Mouse (Mus musculus): ENCODE data around the gene Mfap5. TPM values are rescaled to one million over a fixed set of nuclear protein-coding genes. Genes with fewer than 3 reads are reported as not detected.

Mfap5 gene
- total and polyA plus RNA-seq, 3 experiments: 0.15 to 0.42 (median 0.16) TPM

Other genes with a start within 250 kb of the Mfap5 start
- gene Klrg1, start 223.0 kb upstream of the Mfap5 start, total RNA-seq (2012; rRNA removed): 1.4 and 2.0 TPM in 2 replicates
- 4.7 and 6.0 TPM in 2 replicates for gene Klrg1, start 223.0 kb upstream of the Mfap5 start, total RNA-seq (2014; rRNA removed)
- gene Klrg1, start 223.0 kb upstream of the Mfap5 start, polyA plus RNA-seq (2012; ENCODE audit: insufficient read length, low read depth): 2.8 and 3.7 TPM in 2 replicates
- 148 and 170 TPM in 2 replicates for gene M6pr, start 197.1 kb upstream of the Mfap5 start, total RNA-seq (2012; rRNA removed)
- gene M6pr, start 197.1 kb upstream of the Mfap5 start, total RNA-seq (2014; rRNA removed): 291 and 317 TPM in 2 replicates
- gene M6pr, start 197.1 kb upstream of the Mfap5 start, polyA plus RNA-seq (2012; ENCODE audit: insufficient read length, low read depth): 228 and 240 TPM in 2 replicates
- gene Phc1, start 165.3 kb upstream of the Mfap5 start, total RNA-seq (2012; rRNA removed): 4.1 and 6.5 TPM in 2 replicates
- 2.1 and 2.9 TPM in 2 replicates for gene Phc1, start 165.3 kb upstream of the Mfap5 start, total RNA-seq (2014; rRNA removed)
- gene Phc1, start 165.3 kb upstream of the Mfap5 start, polyA plus RNA-seq (2012; ENCODE audit: insufficient read length, low read depth): 9.9 and 13.8 TPM in 2 replicates
- not detected in 2 replicates for gene Rimklb, start 7.1 kb upstream of the Mfap5 start, total RNA-seq (2012; rRNA removed)
- gene Rimklb, start 7.1 kb upstream of the Mfap5 start, total RNA-seq (2014; rRNA removed): not detected in 2 replicates
- gene Rimklb, start 7.1 kb upstream of the Mfap5 start, polyA plus RNA-seq (2012; ENCODE audit: insufficient read length, low read depth): not detected in 2 replicates
- 5.4 and 6.4 TPM in 2 replicates for gene Aicda, start 48.0 kb downstream of the Mfap5 start, total RNA-seq (2012; rRNA removed)
- 41.1 TPM in 2 replicates for gene Aicda, start 48.0 kb downstream of the Mfap5 start, total RNA-seq (2014; rRNA removed)
- 33.3 and 36.6 TPM in 2 replicates for gene Aicda, start 48.0 kb downstream of the Mfap5 start, polyA plus RNA-seq (2012; ENCODE audit: insufficient read length, low read depth)
- gene Apobec1, start 96.6 kb downstream of the Mfap5 start, total RNA-seq (2012; rRNA removed): 32.2 and 39.6 TPM in 2 replicates
- 42.6 and 46.2 TPM in 2 replicates for gene Apobec1, start 96.6 kb downstream of the Mfap5 start, total RNA-seq (2014; rRNA removed)
- 34.4 and 41.9 TPM in 2 replicates for gene Apobec1, start 96.6 kb downstream of the Mfap5 start, polyA plus RNA-seq (2012; ENCODE audit: insufficient read length, low read depth)
- not detected in 2 replicates for gene Gdf3, start 104.2 kb downstream of the Mfap5 start, total RNA-seq (2012; rRNA removed)
- not detected in 2 replicates for gene Gdf3, start 104.2 kb downstream of the Mfap5 start, total RNA-seq (2014; rRNA removed)
- gene Gdf3, start 104.2 kb downstream of the Mfap5 start, polyA plus RNA-seq (2012; ENCODE audit: insufficient read length, low read depth): not detected in 2 replicates
- not detected in 2 replicates for gene Dppa3, start 120.6 kb downstream of the Mfap5 start, total RNA-seq (2012; rRNA removed)
- not detected in 2 replicates for gene Dppa3, start 120.6 kb downstream of the Mfap5 start, total RNA-seq (2014; rRNA removed)
- not detected in 2 replicates for gene Dppa3, start 120.6 kb downstream of the Mfap5 start, polyA plus RNA-seq (2012; ENCODE audit: insufficient read length, low read depth)
- not detected in 2 replicates for gene Nanog, start 201.6 kb downstream of the Mfap5 start, total RNA-seq (2012; rRNA removed)
- gene Nanog, start 201.6 kb downstream of the Mfap5 start, total RNA-seq (2014; rRNA removed): not detected in 2 replicates
- 0.12 and 0.27 TPM in 2 replicates for gene Nanog, start 201.6 kb downstream of the Mfap5 start, polyA plus RNA-seq (2012; ENCODE audit: insufficient read length, low read depth)